Mouse (Mus musculus): ENCODE measurements around the gene Ccn1.

- TF ChIP-seq MAFK (IDR thresholded peaks at IDR 0.05; ENCODE audit: insufficient read depth, low read depth, low read length) (no peak), ZC3H11A (IDR thresholded peaks at IDR 0.05; ENCODE audit: borderline replicate concordance, low read depth, low read length) (no peak), CHD2 (IDR thresholded peaks at IDR 0.05; ENCODE audit: low read depth, low read length) (no peak), ZNF384 (IDR thresholded peaks at IDR 0.05; ENCODE audit: low read depth, low read length) (no peak)
Observed at GRCm38 (mm10) chr3:145640170-145640569, 9.6 kb downstream of the Ccn1 start.

Data from ES-E14 (cell line).